Mouse (Mus musculus): ENCODE data around the gene Itsn2. TPM values are rescaled to one million over a fixed set of nuclear protein-coding genes. Genes with fewer than 3 reads are reported as not detected.

Gene Itsn2
- polyA plus RNA-seq, 1 experiment from 2014 or later, result 18.8 TPM

GRCm38 (mm10) chr12:4638438-4638837 is 46.0 kb downstream of the Itsn2 start:
- Histone ChIP-seq H3K4me3 (ENCODE audit: low read depth, low read length) (no peak overlapping the region), H3K4me2 (ENCODE audit: low read depth, low read length) (no peak overlapping the region), H3K9me3 (replicated peaks; ENCODE audit: control insufficient read depth, low read length) (no peaks in the 10 kb centered on the region), H3K27me3 (ENCODE audit: control insufficient read depth, insufficient read depth, low read depth, low read length) (no peaks in the 10 kb centered on the region), H3K9ac (ENCODE audit: low read depth, low read length) (no peak overlapping the region), H3K36me3 (ENCODE audit: control insufficient read depth, insufficient read depth) (peaks cover 27% of the 10 kb centered on the region), H3K4me1 (ENCODE audit: control insufficient read depth, low read depth, low read length) (no peaks in the 10 kb centered on the region), H3K27ac (ENCODE audit: low read length) (no peak overlapping the region)
- ATAC-seq (ENCODE audit: low read depth), result no peak
- WGBS (ENCODE audit: insufficient replicate concordance), result 79% methylated on average over 1 of the region's 1 CpGs

GRCm38 (mm10) chr12:4640737-4641136 is 48.3 kb downstream of the Itsn2 start:
- Histone ChIP-seq H3K27me3 (ENCODE audit: control insufficient read depth, insufficient read depth, low read depth, low read length) (no peaks in the 10 kb centered on the region), H3K9me3 (replicated peaks; ENCODE audit: control insufficient read depth, low read length) (no peaks in the 10 kb centered on the region), H3K4me1 (ENCODE audit: control insufficient read depth, low read depth, low read length) (no peaks in the 10 kb centered on the region), H3K9ac (ENCODE audit: low read depth, low read length) (no peak overlapping the region), H3K4me3 (ENCODE audit: low read depth, low read length) (no peak overlapping the region), H3K36me3 (ENCODE audit: control insufficient read depth, insufficient read depth) (peaks cover 20% of the 10 kb centered on the region), H3K4me2 (ENCODE audit: low read depth, low read length) (no peak overlapping the region), H3K27ac (ENCODE audit: low read length) (no peak overlapping the region)
- ATAC-seq (ENCODE audit: low read depth), result no peak
- 74% methylated on average over 1 of the region's 1 CpGs for WGBS (ENCODE audit: insufficient replicate concordance)

- peak; percentile 59; the same call in 1 of the 2 replicates for ATAC-seq (ENCODE audit: low read depth)
- Histone ChIP-seq H3K27ac (ENCODE audit: low read length) (no peak overlapping the region), H3K9me3 (replicated peaks; ENCODE audit: control insufficient read depth, low read length) (no peaks in the 10 kb centered on the region), H3K9ac (ENCODE audit: low read depth, low read length) (no peak overlapping the region), H3K36me3 (ENCODE audit: control insufficient read depth, insufficient read depth) (peaks cover 12% of the 10 kb centered on the region), H3K4me2 (ENCODE audit: low read depth, low read length) (no peak overlapping the region), H3K27me3 (ENCODE audit: control insufficient read depth, insufficient read depth, low read depth, low read length) (no peaks in the 10 kb centered on the region), H3K4me1 (ENCODE audit: control insufficient read depth, low read depth, low read length) (no peaks in the 10 kb centered on the region; the same call in 1 of the 2 replicates), H3K4me3 (ENCODE audit: low read depth, low read length) (no peak overlapping the region)
- WGBS (ENCODE audit: insufficient replicate concordance), result 21% methylated on average over 2 of the region's 2 CpGs
Measured at GRCm38 (mm10) chr12:4656813-4657212, 64.4 kb downstream of the Itsn2 start.

GRCm38 (mm10) chr12:4664929-4665674 is 72.7 kb downstream of the Itsn2 start:
- peaks cover 6% of the 10 kb centered on the region; the same call in 1 of the 2 replicates for H3K36me3 ChIP-seq (ENCODE audit: control insufficient read depth, insufficient read depth)
- no peak overlapping the region for H3K4me3 ChIP-seq (ENCODE audit: low read depth, low read length)
- H3K27me3 ChIP-seq (ENCODE audit: control insufficient read depth, insufficient read depth, low read depth, low read length), result no peaks in the 10 kb centered on the region
- WGBS (ENCODE audit: insufficient replicate concordance), result 69% methylated on average over 7 of the region's 7 CpGs
- H3K27ac ChIP-seq (ENCODE audit: low read length), result no peak overlapping the region
- no peak overlapping the region for H3K9ac ChIP-seq (ENCODE audit: low read depth, low read length)
- no peak for ATAC-seq (ENCODE audit: low read depth)
- no peak overlapping the region for H3K4me2 ChIP-seq (ENCODE audit: low read depth, low read length)
- no peaks in the 10 kb centered on the region for H3K9me3 ChIP-seq (replicated peaks; ENCODE audit: control insufficient read depth, low read length)
- H3K4me1 ChIP-seq (ENCODE audit: control insufficient read depth, low read depth, low read length), result no peaks in the 10 kb centered on the region

- Histone ChIP-seq H3K27ac (ENCODE audit: low read length) (no peak overlapping the region), H3K27me3 (ENCODE audit: control insufficient read depth, insufficient read depth, low read depth, low read length) (no peaks in the 10 kb centered on the region), H3K9me3 (replicated peaks; ENCODE audit: control insufficient read depth, low read length) (no peaks in the 10 kb centered on the region), H3K4me2 (ENCODE audit: low read depth, low read length) (no peak overlapping the region), H3K4me1 (ENCODE audit: control insufficient read depth, low read depth, low read length) (no peaks in the 10 kb centered on the region), H3K9ac (ENCODE audit: low read depth, low read length) (no peak overlapping the region), H3K4me3 (ENCODE audit: low read depth, low read length) (no peak overlapping the region), H3K36me3 (ENCODE audit: control insufficient read depth, insufficient read depth) (peaks cover 6% of the 10 kb centered on the region; the same call in 1 of the 2 replicates)
- ATAC-seq (ENCODE audit: low read depth), result no peak
- WGBS (ENCODE audit: insufficient replicate concordance), result 75% methylated on average over 5 of the region's 5 CpGs
Measured at GRCm38 (mm10) chr12:4665675-4666037, 73.2 kb downstream of the Itsn2 start.

- H3K4me2 ChIP-seq (ENCODE audit: low read depth, low read length), result no peak overlapping the region
- no peak for ATAC-seq (ENCODE audit: low read depth)
- H3K36me3 ChIP-seq (ENCODE audit: control insufficient read depth, insufficient read depth), result peaks cover 2% of the 10 kb centered on the region
- no peaks in the 10 kb centered on the region for H3K27me3 ChIP-seq (ENCODE audit: control insufficient read depth, insufficient read depth, low read depth, low read length)
- H3K27ac ChIP-seq (ENCODE audit: low read length), result no peak overlapping the region
- H3K9ac ChIP-seq (ENCODE audit: low read depth, low read length), result no peak overlapping the region
- peaks cover 15% of the 10 kb centered on the region for H3K4me1 ChIP-seq (ENCODE audit: control insufficient read depth, low read depth, low read length)
- no peaks in the 10 kb centered on the region for H3K9me3 ChIP-seq (replicated peaks; ENCODE audit: control insufficient read depth, low read length)
- 72% methylated on average over 1 of the region's 1 CpGs for WGBS (ENCODE audit: insufficient replicate concordance)
- no peak overlapping the region for H3K4me3 ChIP-seq (ENCODE audit: low read depth, low read length)
Measured at GRCm38 (mm10) chr12:4676336-4676735, 83.9 kb downstream of the Itsn2 start.

GRCm38 (mm10) chr12:4679971-4680370 is 87.5 kb downstream of the Itsn2 start:
- peak overlapping the region; percentile 25 for H3K4me3 ChIP-seq (ENCODE audit: low read depth, low read length)

GRCm38 (mm10) chr12:4685441-4685840 is 93.0 kb downstream of the Itsn2 start:
- Histone ChIP-seq H3K36me3 (ENCODE audit: control insufficient read depth, insufficient read depth) (no peaks in the 10 kb centered on the region; the same call in 1 of the 2 replicates), H3K4me1 (ENCODE audit: control insufficient read depth, low read depth, low read length) (peaks cover 9% of the 10 kb centered on the region), H3K9me3 (replicated peaks; ENCODE audit: control insufficient read depth, low read length) (no peaks in the 10 kb centered on the region), H3K4me3 (ENCODE audit: low read depth, low read length) (no peak overlapping the region), H3K9ac (ENCODE audit: low read depth, low read length) (no peak overlapping the region), H3K27ac (ENCODE audit: low read length) (no peak overlapping the region), H3K4me2 (ENCODE audit: low read depth, low read length) (no peak overlapping the region), H3K27me3 (ENCODE audit: control insufficient read depth, insufficient read depth, low read depth, low read length) (no peaks in the 10 kb centered on the region)
- no peak for ATAC-seq (ENCODE audit: low read depth)
- WGBS (ENCODE audit: insufficient replicate concordance), result 88% methylated on average over 4 of the region's 4 CpGs

More at GRCm38 (mm10) chr12:4679971-4680370, 87.5 kb downstream of the Itsn2 start:
- 15% methylated on average over 4 of the region's 4 CpGs for WGBS (ENCODE audit: insufficient replicate concordance)
- peak; percentile 98 for ATAC-seq (ENCODE audit: low read depth)
- H3K4me2 ChIP-seq (ENCODE audit: low read depth, low read length), result peak overlapping the region; percentile 56
- peak overlapping the region; percentile 23; the same call in 1 of the 2 replicates for H3K9ac ChIP-seq (ENCODE audit: low read depth, low read length)
- H3K27ac ChIP-seq (ENCODE audit: low read length), result peak overlapping the region; percentile 81
- H3K9me3 ChIP-seq (replicated peaks; ENCODE audit: control insufficient read depth, low read length), result no peaks in the 10 kb centered on the region
- no peaks in the 10 kb centered on the region; the same call in 1 of the 2 replicates for H3K36me3 ChIP-seq (ENCODE audit: control insufficient read depth, insufficient read depth)
- H3K27me3 ChIP-seq (ENCODE audit: control insufficient read depth, insufficient read depth, low read depth, low read length), result no peaks in the 10 kb centered on the region
- peaks cover 19% of the 10 kb centered on the region for H3K4me1 ChIP-seq (ENCODE audit: control insufficient read depth, low read depth, low read length)

GRCm38 (mm10) chr12:4688386-4688785 is 95.9 kb downstream of the Itsn2 start:
- Histone ChIP-seq H3K4me3 (ENCODE audit: low read depth, low read length) (no peak overlapping the region), H3K4me2 (ENCODE audit: low read depth, low read length) (no peak overlapping the region), H3K27ac (ENCODE audit: low read length) (no peak overlapping the region), H3K9ac (ENCODE audit: low read depth, low read length) (no peak overlapping the region), H3K36me3 (ENCODE audit: control insufficient read depth, insufficient read depth) (no peaks in the 10 kb centered on the region), H3K9me3 (replicated peaks; ENCODE audit: control insufficient read depth, low read length) (no peaks in the 10 kb centered on the region), H3K27me3 (ENCODE audit: control insufficient read depth, insufficient read depth, low read depth, low read length) (no peaks in the 10 kb centered on the region), H3K4me1 (ENCODE audit: control insufficient read depth, low read depth, low read length) (no peaks in the 10 kb centered on the region)
- no peak for ATAC-seq (ENCODE audit: low read depth)
- 90% methylated on average over 2 of the region's 2 CpGs for WGBS (ENCODE audit: insufficient replicate concordance)
